Mouse (Mus musculus): ENCODE measurements around the gene Vps18.

Vps18 gene

DNA sequence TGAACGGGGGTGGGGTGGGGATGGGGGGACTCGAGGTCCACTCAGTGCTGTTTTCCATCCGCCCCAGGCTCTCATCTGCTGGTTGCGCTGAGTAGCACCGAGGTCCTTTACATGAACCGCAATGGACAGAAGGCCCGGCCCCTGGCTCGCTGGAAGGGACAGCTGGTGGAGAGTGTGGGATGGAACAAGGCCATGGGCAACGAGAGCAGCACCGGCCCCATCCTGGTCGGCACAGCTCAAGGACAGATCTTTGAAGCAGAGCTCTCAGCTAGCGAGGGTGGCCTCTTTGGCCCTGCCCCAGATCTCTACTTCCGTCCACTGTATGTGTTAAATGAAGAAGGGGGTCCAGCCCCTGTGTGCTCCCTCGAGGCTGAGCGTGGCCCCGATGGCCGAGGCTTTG lies 4.3 kb downstream of the Vps18 start:
- no peak for DNase-seq

DNA sequence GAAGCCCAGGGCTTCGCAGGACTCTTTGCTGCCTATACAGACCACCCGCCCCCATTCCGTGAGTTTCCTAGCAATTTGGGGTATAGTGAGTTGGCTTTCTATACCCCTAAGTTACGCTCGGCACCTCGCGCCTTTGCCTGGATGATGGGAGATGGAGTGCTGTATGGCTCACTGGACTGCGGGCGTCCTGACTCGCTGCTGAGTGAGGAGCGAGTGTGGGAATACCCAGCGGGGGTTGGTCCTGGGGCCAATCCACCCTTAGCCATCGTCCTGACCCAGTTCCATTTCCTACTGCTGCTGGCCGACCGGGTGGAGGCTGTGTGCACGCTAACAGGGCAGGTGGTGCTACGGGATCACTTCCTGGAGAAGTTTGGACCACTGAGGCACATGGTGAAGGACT lies 4.8 kb downstream of the Vps18 start:
- DNase-seq: no peak

- no peak for DNase-seq
Observed at GRCm38 (mm10) chr2:119293776-119294390, 5.3 kb downstream of the Vps18 start.

DNA sequence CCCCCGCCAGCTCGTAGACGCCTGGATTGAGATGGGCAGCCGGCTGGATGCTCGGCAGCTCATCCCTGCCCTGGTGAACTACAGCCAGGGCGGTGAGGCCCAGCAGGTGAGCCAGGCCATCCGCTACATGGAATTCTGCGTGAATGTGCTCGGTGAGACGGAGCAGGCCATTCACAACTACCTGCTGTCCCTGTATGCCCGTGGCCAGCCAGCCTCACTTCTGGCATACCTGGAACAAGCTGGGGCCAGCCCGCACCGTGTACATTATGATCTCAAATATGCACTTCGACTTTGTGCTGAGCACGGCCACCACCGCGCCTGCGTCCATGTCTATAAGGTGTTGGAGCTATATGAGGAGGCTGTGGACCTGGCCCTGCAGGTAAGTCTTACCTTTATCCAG lies 5.9 kb downstream of the Vps18 start:
- no peak for DNase-seq

GRCm38 (mm10) chr2:119296756-119297155 lies 8.2 kb downstream of the Vps18 start:
- DNase-seq: no peak

- DNase-seq: no peak
Observed at GRCm38 (mm10) chr2:119297506-119297905, 9.0 kb downstream of the Vps18 start.

GRCm38 (mm10) chr2:119298330-119298729 lies 9.8 kb downstream of the Vps18 start:
- peak; percentile 71 for DNase-seq

GRCm38 (mm10) chr2:119298839-119299238 lies 10.3 kb downstream of the Vps18 start:
- DNase-seq: no peak

GRCm38 (mm10) chr2:119299981-119300818 lies 11.7 kb downstream of the Vps18 start:
- DNase-seq: peak; percentile 88

DNA sequence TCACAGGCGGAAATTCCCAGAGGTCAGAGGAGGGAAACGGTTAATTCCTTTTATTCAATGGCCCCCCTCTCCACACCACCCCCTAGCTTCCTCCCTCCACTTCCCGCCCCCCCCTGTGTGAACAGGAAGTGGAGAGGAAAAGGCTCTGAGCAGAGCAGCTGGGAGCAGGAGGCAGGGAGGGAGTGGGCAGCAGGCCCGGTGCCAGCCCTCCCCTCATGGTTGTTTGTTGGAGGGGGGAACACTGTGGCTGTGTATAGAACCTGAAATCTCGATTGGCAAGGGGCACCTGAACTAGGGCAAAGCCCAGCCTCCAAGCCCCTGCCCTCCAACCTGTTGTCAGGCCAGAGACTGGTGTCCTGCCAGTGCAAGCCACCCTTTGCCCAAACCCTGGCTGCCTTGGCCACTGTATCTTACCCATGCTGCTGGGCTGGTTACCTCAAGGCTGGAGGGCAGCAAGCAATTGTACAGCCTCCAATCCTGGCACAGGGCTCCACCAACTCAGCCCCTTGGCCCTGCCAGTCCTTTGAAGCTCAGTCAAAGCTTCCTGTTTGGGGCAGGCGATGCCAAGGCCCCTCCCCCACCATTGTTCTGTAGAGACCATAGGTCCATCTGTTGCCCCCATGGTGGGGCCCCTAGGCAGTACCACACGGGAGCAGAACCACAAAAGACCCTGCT lies 12.4 kb downstream of the Vps18 start:
- DNase-seq: peak; percentile 70

GRCm38 (mm10) chr2:119302876-119303275 lies 14.3 kb downstream of the Vps18 start:
- no peak for DNase-seq

DNA sequence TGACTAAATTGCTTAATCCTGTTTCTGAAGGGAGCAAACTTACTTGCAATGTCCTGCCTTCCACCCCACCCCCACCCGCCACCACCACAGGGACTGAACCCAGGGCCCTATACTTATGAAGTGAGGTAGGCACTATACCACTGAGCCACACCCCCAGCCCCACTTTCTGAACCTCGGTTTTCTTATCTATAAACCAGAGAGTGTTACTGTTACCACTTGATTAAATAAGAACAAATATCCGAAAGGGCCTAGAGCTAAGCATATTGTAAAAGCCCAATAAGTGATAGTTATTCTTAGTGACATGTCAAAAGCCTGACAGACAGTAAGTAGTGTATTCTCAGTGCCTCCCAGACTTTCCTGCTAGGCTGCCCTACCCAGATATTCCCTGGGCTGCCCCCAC lies 15.9 kb downstream of the Vps18 start:
- no peak for DNase-seq

GRCm38 (mm10) chr2:119304798-119305208 lies 16.3 kb downstream of the Vps18 start:
- DNase-seq: no peak

DNA sequence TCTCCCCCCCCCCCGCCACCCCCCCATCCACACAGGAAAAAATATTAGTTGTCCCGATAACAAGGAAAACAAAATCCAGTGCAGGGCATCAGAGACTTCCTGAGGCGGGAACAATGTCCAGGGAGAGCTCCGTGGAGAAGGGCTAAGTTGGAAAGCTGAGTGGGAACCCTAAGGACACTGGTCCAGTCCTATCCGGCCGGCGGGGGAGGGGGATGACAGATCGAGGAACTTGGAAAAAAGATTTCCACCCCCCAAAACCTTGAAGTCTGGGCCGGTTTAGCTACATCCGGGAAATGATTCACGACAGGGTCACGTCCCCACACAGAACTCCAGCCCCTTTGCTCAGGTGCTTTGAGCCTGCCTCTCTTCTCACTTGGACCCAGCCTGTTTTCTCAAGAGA lies 23.0 kb downstream of the Vps18 start:
- no peak for DNase-seq

DNA sequence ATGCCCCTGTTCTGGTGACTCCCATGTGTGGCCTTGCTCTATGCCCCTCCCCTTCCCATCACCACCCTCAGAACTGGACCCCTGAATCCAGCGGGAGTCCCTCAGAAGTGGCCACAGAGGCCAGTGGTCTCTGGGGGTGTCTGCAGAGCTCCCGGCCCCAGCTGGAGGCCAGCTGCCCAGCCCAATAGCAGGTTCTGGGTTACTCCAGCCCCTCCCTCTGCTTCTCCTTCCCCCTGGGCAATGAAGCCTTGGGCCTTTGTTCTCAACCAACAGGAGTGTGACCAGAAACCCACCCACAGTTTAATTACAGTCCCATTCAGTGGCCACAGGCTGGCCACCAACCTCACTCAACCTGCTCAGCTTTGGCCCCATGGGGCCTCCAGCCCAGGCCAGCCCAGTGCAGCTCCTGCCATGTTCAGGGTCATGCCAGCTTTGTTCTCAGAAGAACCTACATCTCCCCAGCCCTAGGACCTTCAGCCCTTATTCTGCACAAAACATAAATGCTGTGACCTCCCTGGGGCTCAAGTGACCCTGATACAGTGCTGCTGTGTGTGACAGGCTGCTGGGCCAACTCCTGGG lies 23.9 kb downstream of the Vps18 start:
- DNase-seq: no peak

DNA sequence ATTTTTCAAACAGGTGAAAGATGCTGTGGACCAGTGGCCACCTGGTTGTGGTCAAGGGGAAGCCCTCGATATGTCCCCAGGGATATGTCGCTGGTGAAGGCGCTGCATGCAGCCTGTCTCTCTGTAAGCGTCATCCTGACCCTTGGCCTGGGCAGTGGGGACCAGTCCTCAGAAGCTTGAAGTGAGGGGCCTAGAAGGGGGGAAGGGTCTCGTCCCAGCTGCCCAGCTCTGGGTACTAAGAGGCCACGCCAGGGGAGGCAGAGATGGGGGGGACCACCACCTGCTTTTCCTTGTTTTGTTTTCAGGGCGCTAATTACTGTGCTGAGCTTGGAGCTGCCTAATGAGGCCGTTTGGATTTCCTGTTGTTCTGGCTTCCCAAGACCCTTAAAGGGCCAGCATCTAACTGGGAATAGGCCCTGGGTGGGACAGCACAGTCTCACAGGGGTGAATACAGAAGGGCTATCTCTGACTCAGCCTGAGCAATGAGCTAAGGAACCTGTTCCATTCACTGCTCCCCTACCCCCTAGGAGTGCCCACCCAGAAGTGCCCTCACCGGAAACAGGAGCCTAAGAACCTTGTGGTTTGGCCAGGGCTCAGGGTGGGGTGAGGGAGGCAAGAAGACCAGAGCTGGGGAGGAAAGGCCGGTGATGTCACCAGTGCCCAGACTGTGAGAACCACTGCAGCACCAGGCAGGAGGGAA lies 25.4 kb downstream of the Vps18 start:
- no peak for DNase-seq

DNA sequence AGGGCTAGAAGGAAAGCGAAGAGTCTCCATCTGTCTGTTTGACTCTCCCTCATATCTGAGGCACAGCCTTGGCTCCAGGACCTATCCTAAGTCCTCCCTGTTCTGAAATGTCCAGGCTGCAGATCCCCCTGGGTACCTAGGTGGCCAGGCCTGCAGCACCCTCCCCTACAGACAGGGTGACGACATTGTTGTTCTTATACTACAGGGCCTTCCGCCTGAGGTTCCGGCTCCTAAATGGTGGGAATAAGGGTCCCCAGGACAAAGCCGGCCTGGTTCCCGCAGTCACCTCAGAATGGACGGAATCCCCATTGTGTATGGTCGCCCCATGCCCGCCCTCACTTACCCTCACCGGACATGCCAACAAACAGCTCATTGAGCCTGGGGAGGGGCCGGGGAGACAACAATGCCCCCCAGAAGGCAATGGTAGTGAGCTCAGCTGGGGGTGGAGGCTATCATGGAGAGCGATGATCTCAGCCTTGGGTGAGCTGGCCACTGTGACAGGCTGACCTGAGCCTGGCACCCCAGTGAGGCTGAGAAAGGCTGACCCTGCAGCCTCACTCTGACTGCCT lies 26.3 kb downstream of the Vps18 start:
- DNase-seq: no peak

DNA sequence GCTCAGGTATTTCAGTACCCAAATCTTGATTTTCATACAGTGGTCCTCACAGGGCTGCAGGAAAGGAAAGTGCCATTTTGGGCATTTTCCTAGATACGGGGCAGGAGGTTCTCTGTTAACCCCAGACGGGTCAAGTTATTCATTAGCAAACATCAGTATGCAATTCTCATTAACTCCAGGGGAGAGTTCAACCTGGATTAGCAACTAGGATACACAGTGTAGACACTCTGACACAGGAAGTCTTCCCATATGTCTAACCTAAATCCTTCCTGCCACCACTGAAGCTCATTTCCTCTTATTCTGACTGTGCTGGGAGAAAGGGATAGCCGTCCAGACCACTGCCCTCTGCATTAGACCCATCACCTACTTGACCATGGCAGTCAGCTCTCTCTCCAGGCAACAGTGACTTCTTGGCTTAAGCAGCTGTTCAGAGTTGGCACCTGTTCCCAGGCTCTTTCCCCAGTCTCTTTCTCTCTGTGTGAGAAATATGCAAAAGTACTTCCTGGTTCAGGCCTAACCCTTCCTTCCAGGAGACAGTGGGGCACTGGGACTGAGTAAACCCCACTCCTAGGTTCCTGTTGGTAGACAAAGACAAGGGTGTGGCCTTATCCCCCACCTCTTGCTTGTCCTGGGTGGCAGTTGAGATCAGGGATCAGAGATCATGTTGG lies 29.6 kb downstream of the Vps18 start:
- DNase-seq: no peak

- no peak for DNase-seq
Observed at GRCm38 (mm10) chr2:119320571-119320970, 32.0 kb downstream of the Vps18 start.

DNA sequence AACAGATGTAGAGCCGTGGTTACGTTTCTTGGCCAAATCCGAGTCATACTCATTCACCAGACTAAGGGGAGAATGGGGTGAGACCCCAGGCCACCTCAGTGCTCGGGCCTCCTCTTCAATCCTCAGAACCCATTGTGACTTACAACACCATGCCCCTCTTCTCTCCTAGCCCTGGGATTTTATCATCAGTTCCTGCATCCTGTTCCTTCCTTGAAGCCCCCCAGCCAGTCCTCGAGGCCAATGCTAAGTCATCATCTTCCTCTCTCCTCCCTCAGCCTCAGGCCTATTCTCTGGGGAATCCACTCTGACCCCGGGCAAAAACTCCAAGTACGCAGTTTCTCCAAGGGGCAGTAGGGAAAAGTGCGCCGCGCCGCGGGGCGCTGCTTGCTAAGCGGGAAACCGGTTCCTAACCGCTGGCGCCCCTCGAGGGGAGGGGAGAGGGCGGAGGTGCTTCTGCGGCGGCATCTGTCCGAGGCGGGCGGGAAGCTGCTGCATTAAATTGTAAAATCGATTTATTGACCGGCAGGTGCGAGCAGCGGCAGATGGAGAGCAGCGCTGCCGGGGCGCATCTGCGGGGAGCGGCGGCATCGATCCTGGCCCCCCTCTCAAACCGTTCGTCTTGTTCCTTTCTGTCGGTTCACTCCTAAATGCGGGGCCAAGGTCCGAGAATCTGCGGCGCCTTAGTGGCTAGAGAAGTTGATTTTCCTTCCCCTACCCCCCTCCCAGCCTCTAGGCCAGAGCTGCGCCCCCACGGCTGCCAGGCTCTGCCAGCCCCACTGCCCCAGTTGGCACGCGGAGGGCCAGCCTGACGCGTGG lies 33.4 kb downstream of the Vps18 start:
- DNase-seq: no peak
